Mouse (Mus musculus) gastrocnemius, adult 2 months (tissue): ENCODE measurements around the gene Lrrc55. TPM values are rescaled to one million over a fixed set of nuclear protein-coding genes. Genes with fewer than 3 reads are reported as not detected.

ENCODE experiments used
- DNase-seq: peaks from one replicate; pipeline ENCODE4 v3.0.0; 2022
- H3K27ac ChIP-seq: fragments of 200-600 bp; 2 replicates; pipeline ENCODE4 v1.8.1; 2022; ENCODE audit warnings: mild to moderate bottlenecking
- H3K4me3 ChIP-seq: fragments of 200-600 bp; 2 replicates; pipeline ENCODE4 v1.8.1; 2022; ENCODE audit warnings: mild to moderate bottlenecking, moderate library complexity
- CTCF ChIP-seq: fragments of 200-600 bp; IDR thresholded peaks from 2 replicates; pipeline ENCODE4 v1.8.1; 2022; ENCODE audit warnings: antibody characterized with exemption, mild to moderate bottlenecking, moderate library complexity
- intact Hi-C: fragments of 180-260 bp; cut with DNase I; formaldehyde crosslinking; loops from one replicate; pipeline ENCODE4 v1.15.1; 2025
- total RNA-seq, 2 experiments: library from RNA; stranded (reverse); gene quantifications; 2 replicates each; pipeline ENCODE4 v1.2.3; 2021

Gene Lrrc55
- total RNA-seq, 2 experiments from 2014 or later = 0.56 to 1.1 TPM

DNA sequence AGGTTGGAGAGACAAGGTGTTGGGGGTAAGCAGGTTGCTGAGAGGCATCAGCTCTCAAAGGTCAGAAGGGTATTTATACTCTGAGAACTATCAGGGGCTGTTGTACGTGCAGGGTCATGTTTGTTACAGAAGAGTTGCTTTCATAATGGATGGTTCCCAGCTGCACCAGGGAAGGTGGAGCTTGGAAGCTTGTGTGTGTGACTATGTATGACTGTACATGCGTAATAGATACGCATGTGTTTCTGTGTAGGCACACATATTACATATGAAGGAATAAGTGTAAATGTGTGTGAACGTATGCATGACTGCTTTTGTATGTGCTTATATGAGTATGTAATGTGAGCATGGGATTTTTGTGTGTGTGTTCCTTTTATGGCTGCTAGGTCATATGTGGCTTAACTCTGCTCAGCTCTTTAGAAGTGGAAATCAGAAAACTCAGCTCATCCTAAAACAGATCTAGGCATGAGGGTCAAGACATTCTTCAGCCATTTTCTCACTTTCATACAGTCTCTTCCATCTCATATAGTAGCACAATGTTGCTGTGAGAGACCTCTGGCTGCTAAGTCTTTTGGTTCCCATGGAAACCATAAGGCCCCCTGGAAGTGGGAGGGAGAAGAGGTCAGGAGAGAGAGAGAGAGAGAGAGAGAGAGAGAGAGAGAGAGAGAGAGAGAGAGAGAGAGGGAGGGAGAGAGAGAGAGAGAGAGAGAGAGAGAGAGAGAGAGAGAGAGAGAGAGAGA, 35.9 kb downstream of the Lrrc55 start:
- no peak for DNase-seq
- intact Hi-C loops = no loop called here
- TF ChIP-seq CTCF = no peak
- no peak overlapping the region for H3K4me3 ChIP-seq
- H3K27ac ChIP-seq = no peak overlapping the region

DNA sequence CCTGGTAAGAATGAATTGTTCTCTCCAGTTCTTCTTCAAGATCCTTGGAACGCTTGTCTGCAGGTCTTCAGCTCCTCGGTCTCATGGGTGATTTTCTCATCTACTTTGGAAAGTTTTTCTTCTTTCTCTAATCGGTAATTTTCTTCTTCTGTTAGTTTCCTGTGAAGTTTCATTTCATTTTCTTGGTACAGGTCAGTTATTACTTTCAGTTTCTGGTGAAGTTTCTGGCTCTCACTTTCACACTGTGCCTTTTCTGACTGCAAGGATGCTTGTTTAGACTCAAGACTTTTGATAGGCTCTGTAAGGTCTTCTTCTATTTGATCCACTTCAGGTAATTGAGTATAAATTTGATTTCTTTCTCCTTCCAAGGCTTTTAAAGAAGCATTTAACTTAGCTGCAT, 39.6 kb downstream of the Lrrc55 start:
- DNase-seq = no peak
- TF ChIP-seq CTCF = no peak
- peak overlapping the region; percentile 5; the same call in 1 of the 2 replicates for H3K4me3 ChIP-seq
- H3K27ac ChIP-seq = peak overlapping the region; percentile 50
- intact Hi-C loops = no loop called here

DNA sequence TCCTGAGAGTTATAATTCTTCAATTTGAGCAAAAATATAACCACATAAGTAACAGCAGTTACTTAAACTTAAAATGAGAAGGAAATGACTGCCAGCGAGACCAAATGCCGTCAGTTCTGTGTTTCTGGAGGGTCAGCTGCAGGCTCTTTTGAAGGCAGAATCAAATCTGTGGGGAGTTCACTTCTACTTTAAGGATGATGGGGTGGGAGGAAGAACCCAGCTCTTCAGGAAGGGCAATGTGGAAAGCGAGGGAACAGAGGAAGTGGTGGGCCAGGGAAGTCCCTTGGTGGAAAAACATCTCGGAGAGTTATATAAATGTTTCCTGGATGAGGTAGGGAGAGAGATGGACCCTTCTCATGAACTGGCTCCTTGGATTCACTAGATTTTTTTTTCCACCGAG, 40.9 kb downstream of the Lrrc55 start:
- intact Hi-C loops = no loop called here
- H3K27ac ChIP-seq = no peak overlapping the region

DNA sequence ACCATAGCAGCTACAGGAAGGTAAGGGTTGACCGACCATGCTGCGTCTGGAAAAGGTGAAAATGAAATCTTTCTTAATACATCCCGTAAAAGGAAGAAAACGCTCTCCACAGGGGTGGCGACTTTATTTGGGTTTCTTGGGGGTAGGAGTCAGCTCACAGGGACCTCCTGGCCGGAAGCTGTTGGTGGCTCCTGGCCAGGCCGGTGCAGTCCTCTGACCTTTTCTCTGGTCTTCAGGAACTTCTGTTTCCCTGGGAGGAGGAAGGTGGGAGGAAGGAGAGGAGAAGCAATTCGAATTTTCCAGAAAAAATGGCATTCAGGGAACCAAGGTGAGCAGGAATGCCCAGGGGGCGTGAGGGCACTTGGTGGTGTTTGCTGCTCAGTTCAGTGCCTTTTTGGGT, 41.7 kb downstream of the Lrrc55 start:
- Histone ChIP-seq H3K4me3 (no peak overlapping the region), H3K27ac (no peak overlapping the region)
- TF ChIP-seq CTCF = no peak
- no peak for DNase-seq
- intact Hi-C loops = no loop called here

More for the DNA sequence above, 40.9 kb downstream of the Lrrc55 start:
- no peak for TF ChIP-seq CTCF
- H3K4me3 ChIP-seq = no peak overlapping the region
- DNase-seq = no peak

DNA sequence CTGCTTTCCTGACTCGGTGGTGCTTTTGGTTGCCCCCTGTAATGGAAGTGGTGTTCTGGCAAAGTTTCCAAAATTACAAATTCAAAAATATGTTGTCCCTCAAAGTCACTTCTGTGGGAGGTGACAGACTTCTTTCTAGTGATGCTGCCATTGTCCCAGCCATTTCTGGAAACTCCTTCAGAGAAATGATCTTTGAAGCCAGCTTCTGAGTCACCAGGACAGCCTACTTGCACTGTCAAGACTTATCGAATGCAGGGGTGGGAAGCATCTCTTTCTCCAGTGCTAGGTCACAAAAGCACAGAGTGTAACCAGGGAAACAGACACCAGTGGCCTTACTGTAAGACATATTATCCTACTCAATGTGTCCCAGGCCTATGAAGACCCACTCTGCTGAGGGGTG, 45.8 kb downstream of the Lrrc55 start:
- intact Hi-C loops = no loop called here
- no peak for TF ChIP-seq CTCF

DNA sequence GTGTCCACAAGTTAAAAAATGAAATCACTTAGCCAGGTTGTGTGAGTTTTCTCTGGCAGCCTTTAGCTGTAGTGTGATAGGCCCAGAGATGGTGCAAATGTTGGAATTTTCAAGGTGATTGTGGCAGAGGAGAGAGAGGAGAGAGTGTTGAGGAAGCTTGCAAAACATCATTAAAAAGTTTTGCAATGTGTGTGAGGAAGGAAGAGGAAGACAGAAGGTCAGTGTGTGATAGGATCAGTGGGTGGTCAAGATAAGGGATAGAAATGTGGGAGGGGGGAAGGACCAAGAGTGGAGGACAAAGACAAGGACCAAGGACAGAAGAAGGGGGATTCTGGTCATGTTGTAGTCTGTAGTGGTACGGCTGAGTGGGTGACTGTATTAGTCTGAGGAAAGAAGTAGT, 46.6 kb downstream of the Lrrc55 start:
- Histone ChIP-seq H3K27ac (no peak overlapping the region), H3K4me3 (no peak overlapping the region)
- no peak for DNase-seq
- intact Hi-C loops = no loop called here
- TF ChIP-seq CTCF = no peak

More for the DNA sequence above, 45.8 kb downstream of the Lrrc55 start:
- H3K4me3 ChIP-seq = no peak overlapping the region
- DNase-seq = no peak
- H3K27ac ChIP-seq = no peak overlapping the region

DNA sequence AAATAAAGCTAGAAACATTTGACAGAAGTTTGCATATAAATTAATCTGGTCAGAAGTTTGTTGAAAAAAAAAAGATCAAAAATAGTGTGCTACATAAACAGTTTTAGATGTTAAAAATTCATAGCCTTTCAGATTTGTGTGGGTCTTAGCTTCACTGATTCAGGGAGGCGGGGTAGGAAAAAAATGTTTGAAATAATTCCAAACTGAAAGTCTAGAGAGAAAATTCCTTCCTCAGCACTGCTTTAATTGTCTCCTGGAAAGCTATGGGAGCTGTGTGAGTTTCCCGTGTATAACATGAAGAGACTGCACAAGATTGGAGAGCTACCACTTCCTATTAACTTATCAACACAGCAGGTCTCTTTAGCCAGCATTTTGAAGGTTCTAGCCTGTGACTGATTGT, 49.5 kb downstream of the Lrrc55 start:
- no peak overlapping the region for H3K27ac ChIP-seq
- intact Hi-C loops = no loop called here
- no peak for TF ChIP-seq CTCF
- no peak for DNase-seq
- no peak overlapping the region for H3K4me3 ChIP-seq

DNA sequence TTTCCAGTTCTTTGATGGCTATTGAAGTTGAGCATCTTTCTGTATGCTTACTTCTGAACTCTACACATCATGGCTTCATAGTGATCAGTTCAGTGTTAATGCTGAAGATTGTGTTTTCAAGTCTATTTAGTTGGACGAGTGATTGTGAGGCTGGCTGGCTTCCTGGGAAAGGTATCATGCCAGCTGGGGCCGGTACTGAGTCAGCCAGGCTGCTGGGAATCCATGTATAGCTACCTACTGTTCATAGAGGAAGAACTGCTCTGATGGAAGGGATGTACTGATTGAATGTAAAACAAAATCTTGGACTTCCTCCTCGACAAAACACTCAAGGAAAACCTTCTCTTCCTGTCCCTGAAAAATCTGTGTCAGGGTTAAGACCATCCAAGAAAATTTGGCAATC, 51.7 kb downstream of the Lrrc55 start:
- intact Hi-C loops = no loop called here
- TF ChIP-seq CTCF = no peak
- no peak overlapping the region for H3K27ac ChIP-seq

DNA sequence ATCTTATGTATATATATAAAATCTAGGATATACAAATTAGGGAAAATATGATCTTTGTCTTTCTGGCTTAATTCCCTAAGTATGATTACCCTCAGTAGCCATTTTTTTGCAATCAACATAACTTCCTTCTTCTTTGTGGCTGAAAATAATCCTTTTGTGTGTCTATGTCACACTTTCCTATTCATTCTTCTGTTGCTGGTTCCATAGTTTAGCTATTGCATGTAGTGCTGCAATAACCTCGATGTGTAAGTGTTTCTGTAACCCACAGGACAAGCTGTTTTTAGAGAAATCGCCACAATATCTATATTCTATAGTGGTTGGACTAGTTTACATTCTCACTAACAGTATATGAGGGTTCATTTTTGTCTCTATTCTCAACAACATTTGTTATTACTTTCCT, 52.1 kb downstream of the Lrrc55 start:
- intact Hi-C loops = no loop called here
- DNase-seq = no peak
- TF ChIP-seq CTCF = no peak
- H3K4me3 ChIP-seq = no peak overlapping the region
- no peak overlapping the region for H3K27ac ChIP-seq

More for the DNA sequence above, 51.7 kb downstream of the Lrrc55 start:
- no peak overlapping the region for H3K4me3 ChIP-seq
- no peak for DNase-seq

DNA sequence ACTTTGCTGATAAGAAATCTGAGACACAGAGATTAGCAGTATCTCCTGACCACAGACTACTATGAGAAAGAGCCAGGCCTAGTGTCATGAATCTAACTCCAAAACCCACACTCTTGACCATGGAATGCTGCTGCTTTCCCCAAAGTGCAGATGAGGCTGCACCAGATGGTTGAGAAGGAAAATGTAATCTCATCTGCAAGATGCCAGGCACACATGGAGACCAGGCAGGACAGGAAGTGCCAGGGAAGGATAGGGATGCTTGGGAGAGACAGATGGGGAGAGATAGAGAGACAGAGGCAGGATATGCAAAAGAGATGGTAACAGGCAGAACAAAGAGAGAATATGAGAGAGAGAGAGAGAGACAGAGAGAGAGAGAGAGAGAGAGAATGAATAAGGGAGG, 56.2 kb downstream of the Lrrc55 start:
- TF ChIP-seq CTCF = no peak
- Histone ChIP-seq H3K4me3 (peak overlapping the region; percentile 67), H3K27ac (no peak overlapping the region)
- intact Hi-C loops = no loop called here
- DNase-seq = no peak

DNA sequence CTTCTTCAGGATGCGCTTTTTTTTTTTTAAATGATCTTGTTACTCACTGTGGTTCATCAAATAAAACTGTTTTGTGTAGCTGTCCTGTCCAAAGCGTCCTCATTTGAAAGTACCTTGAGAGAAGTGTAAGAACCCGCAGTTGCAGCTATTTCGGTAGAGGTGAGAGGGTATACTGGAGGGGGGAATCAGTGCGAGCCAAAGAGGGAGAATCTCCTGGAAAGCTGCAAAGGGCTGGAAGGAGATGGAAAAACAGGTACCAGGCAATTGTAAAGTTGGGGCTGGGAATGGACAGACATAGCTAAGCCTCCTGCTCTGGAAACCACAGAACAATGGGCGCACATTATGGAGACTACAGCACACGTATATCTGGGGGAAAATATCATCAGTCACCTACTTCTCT, 57.2 kb downstream of the Lrrc55 start:
- no peak for DNase-seq
- intact Hi-C loops = no loop called here
- no peak for TF ChIP-seq CTCF
- Histone ChIP-seq H3K4me3 (peak overlapping the region; percentile 67), H3K27ac (peak overlapping the region; percentile 79)

DNA sequence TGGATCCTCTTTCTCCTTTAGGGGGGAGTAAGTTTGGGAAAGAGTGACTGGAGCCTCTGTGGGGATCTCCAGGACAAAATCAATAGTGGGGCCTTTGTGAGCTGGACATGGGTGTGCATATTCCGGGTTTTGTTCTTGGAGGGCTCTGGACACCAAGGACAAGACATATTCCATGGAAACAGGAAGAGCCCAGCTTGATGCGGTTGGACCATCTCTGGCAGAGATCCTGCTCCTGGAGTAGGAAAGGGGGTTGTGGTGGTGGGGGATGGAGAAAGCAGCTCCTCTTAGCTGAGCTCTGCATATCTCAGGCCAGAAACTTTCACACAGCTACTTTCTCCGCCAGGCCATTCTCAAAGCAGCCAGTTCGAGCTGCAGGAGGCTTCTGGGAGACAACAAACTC, 57.6 kb downstream of the Lrrc55 start:
- peak overlapping the region; percentile 67 for H3K4me3 ChIP-seq
- TF ChIP-seq CTCF = no peak
- intact Hi-C loops = no loop called here
- peak overlapping the region; percentile 79 for H3K27ac ChIP-seq
- DNase-seq = no peak

DNA sequence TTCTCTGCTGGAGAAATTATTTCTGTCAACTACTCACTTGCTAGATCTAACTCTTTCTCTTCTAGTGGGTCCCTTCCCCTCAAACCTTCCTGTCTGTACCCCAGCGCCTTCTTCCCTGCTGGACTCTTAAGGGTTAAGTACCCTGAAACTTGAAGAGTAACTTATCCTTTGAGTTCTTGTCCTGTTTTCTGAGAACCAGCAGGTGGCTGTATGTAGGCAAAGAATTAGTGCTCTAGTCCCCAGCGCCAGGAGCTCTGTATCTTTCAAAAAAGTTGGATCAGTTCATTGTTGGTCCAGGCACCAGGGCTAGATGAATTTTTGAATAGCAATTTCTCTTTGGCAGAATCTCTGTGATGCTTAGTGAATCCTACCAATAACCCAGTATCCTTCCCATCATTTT, 58.9 kb downstream of the Lrrc55 start:
- Histone ChIP-seq H3K4me3 (peak overlapping the region; percentile 67), H3K27ac (peak overlapping the region; percentile 79)
- intact Hi-C loops = no loop called here
- TF ChIP-seq CTCF = peak; percentile 32
- DNase-seq = no peak

DNA sequence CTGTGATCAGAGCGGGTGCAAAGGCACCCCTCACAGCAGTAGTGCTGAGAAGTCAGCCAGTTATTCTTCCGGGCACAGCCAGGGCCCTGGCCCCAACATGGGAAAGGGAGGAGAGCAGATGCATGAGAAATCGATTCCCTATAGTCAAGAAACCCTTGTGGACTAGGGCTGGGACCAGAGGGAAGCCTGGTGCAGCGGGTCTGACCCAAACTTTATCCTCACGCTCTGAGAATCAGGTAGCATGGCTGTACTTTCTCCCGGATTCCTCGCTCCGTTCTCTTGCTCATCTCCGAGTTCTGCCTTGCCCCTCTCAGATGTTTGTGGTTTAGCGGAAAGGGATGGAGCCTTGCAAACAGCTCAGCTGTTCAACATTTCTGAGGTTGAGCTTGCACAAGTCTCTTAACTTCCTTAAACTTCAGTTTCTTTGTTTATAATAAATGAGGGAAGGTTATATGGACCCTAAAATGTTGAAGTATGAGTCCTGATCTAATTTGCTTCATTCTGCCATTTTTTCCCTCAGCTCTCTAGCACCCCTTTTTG, 59.3 kb downstream of the Lrrc55 start:
- peak overlapping the region; percentile 79 for H3K27ac ChIP-seq

More for the DNA sequence above, 59.3 kb downstream of the Lrrc55 start:
- TF ChIP-seq CTCF = no peak
- intact Hi-C loops = no loop called here
- H3K4me3 ChIP-seq = peak overlapping the region; percentile 67
- DNase-seq = no peak
